Mouse (Mus musculus): ENCODE measurements around the gene Coq5. TPM values are rescaled to one million over a fixed set of nuclear protein-coding genes. Genes with fewer than 3 reads are reported as not detected.

Gene Coq5
- polyA plus RNA-seq, 1 experiment from 2014 or later = 55.5 TPM

DNA sequence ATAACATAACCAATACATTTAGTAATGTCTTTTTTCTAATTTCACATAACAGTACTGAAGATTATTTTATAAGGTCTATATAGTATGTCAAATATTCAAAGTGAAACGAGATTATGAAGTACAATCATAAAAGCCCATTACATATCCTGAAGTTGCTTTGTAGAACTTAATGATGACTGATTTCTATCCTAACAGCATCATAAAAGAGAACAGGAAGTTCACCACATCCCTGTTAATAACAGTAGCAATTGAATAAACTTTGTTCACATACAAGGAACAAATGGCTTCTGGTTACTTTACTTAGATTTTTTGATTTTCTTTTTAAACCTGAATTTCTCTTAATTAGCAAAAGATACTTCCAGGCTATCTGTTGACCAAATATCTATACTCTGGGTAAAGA, 17.6 kb upstream of the Coq5 start:
- DNase-seq (ENCODE audit: low spot score) = no peak
- no peak for ATAC-seq (ENCODE audit: low FRiP score)
- Histone ChIP-seq H3K27ac (ENCODE audit: low read depth, low read length) (no peak overlapping the region), H3K4me1 (replicated peaks; ENCODE audit: control insufficient read depth, insufficient read depth, low read length) (no peaks in the 10 kb centered on the region), H3K4me2 (replicated peaks; ENCODE audit: low read depth, low read length) (no peak overlapping the region), H3K27me3 (ENCODE audit: control insufficient read depth, insufficient read depth, low read length) (no peaks in the 10 kb centered on the region), H3K4me3 (ENCODE audit: low read depth, low read length) (no peak overlapping the region), H3K36me3 (ENCODE audit: control insufficient read depth, insufficient read depth, low read length) (peaks cover 7% of the 10 kb centered on the region; the same call in 1 of the 2 replicates), H3K9ac (ENCODE audit: low read depth, low read length) (no peak overlapping the region), H3K9me3 (ENCODE audit: control insufficient read depth, low read length) (no peaks in the 10 kb centered on the region)
- 93% methylated on average over 1 of the region's 1 CpGs for WGBS

DNA sequence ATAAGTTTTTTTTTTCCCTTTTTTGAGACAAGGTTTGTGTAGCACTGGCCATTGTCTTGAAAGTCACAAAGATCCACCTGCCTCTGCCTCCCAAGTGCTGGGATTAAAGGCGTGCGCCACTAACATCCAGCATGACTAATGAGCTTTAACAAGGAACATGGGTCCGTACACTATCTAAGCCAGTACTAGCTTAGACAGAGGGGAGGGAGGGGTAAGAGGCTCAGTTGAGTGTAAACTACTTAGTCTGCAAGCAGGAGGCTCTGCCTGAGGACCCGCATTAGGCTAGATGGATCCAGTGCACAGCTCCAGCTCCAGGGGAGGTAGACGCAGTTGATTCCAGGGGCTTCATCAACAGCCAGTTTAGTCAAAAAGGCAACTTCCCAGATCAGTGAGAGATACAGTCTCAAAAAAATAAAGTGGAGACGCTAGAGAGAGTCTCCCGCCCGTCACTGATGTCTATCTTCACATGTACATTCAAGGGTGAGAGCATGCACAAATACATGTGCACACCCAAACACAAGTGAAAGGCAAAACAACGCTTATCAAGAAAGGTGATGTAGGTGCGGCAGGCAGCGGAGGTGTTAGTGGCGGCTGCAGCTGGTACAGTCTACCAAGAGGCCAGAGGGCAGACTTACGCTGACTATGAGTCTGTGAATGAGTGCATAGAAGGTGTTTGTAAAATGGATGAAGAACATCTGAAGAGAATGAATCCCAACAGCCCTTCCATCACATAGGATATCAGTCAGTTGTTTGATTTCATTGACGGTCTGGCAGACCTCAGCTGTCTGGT, 16.8 kb upstream of the Coq5 start:
- Histone ChIP-seq H3K36me3 (ENCODE audit: control insufficient read depth, insufficient read depth, low read length) (0 out of 2 replicates have a peak, but pooled peaks cover 7% of the 10 kb centered on the region), H3K27me3 (ENCODE audit: control insufficient read depth, insufficient read depth, low read length) (no peaks in the 10 kb centered on the region), H3K27ac (ENCODE audit: low read depth, low read length) (no peak overlapping the region), H3K9me3 (ENCODE audit: control insufficient read depth, low read length) (no peaks in the 10 kb centered on the region), H3K4me2 (replicated peaks; ENCODE audit: low read depth, low read length) (no peak overlapping the region), H3K9ac (ENCODE audit: low read depth, low read length) (no peak overlapping the region), H3K4me3 (ENCODE audit: low read depth, low read length) (no peak overlapping the region), H3K4me1 (replicated peaks; ENCODE audit: control insufficient read depth, insufficient read depth, low read length) (no peaks in the 10 kb centered on the region)
- ATAC-seq (ENCODE audit: low FRiP score) (no peak), DNase-seq (ENCODE audit: low spot score) (no peak)
- 95% methylated on average over 14 of the region's 14 CpGs for WGBS

DNA sequence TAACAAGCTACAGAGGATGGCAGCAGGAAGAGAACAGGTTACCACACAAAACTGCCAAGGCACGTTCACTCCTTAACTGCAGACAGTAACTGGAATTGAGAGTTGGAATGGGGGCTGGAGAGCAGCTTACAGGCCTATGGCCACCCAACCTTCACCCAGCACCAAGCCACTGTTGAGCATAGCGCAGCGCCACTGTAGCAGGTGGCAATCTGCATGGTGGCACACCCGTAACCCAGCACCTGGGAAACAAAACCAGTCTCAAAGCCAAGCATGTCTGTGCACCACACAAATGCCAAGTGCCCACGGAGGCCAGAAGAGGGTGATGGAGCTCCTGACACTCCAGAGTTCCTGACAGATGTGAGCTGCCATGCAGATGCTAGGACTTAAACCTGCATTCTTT, 13.1 kb upstream of the Coq5 start:
- ATAC-seq (ENCODE audit: low FRiP score) = no peak
- Histone ChIP-seq H3K27ac (ENCODE audit: low read depth, low read length) (no peak overlapping the region), H3K4me2 (replicated peaks; ENCODE audit: low read depth, low read length) (no peak overlapping the region), H3K36me3 (ENCODE audit: control insufficient read depth, insufficient read depth, low read length) (0 out of 2 replicates have a peak, but pooled peaks cover 4% of the 10 kb centered on the region), H3K9ac (ENCODE audit: low read depth, low read length) (no peak overlapping the region), H3K4me1 (replicated peaks; ENCODE audit: control insufficient read depth, insufficient read depth, low read length) (0 out of 2 replicates have a peak, but pooled peaks cover 3% of the 10 kb centered on the region), H3K27me3 (ENCODE audit: control insufficient read depth, insufficient read depth, low read length) (no peaks in the 10 kb centered on the region), H3K9me3 (ENCODE audit: control insufficient read depth, low read length) (no peaks in the 10 kb centered on the region), H3K4me3 (ENCODE audit: low read depth, low read length) (no peak overlapping the region)
- no peak for DNase-seq (ENCODE audit: low spot score)
- 90% methylated on average over 5 of the region's 5 CpGs for WGBS

DNA sequence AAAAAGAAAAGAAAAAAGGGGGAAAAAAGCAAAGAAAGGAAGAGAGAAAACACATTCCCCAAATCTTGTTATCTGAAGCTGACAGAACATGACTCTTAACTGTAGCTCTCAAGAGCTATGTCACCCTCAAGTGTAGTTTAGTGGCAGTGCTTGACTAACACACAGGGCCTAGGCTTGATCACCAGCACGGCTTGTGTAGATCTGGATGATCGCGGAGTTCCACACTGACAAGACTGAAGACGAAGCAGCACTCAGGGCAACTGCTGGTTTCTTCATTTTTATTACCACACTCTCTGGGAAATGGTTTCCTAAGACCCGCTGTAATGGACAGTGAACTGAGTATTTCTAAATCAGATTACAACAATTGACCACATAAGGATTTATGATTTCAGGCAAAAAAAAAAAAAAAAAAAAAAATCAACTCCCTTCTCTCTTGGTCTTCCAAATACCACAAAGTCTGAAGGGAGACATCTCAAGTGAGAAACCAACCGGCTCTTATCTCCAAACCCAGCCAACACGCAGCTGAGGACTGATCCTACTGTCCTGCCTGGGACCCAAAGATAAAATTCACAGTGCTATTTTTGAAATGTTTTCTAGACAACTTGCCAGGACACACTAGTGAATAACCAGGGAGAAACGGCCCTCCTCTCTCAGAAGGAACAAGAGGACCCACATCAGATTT, 12.5 kb upstream of the Coq5 start:
- Histone ChIP-seq H3K27ac (ENCODE audit: low read depth, low read length) (no peak overlapping the region), H3K36me3 (ENCODE audit: control insufficient read depth, insufficient read depth, low read length) (0 out of 2 replicates have a peak, but pooled peaks cover 4% of the 10 kb centered on the region), H3K9ac (ENCODE audit: low read depth, low read length) (no peak overlapping the region), H3K9me3 (ENCODE audit: control insufficient read depth, low read length) (no peaks in the 10 kb centered on the region), H3K4me1 (replicated peaks; ENCODE audit: control insufficient read depth, insufficient read depth, low read length) (0 out of 2 replicates have a peak, but pooled peaks cover 3% of the 10 kb centered on the region), H3K4me3 (ENCODE audit: low read depth, low read length) (no peak overlapping the region), H3K27me3 (ENCODE audit: control insufficient read depth, insufficient read depth, low read length) (no peaks in the 10 kb centered on the region), H3K4me2 (replicated peaks; ENCODE audit: low read depth, low read length) (no peak overlapping the region)
- ATAC-seq (ENCODE audit: low FRiP score) = no peak
- DNase-seq (ENCODE audit: low spot score) = no peak
- 90% methylated on average over 8 of the region's 8 CpGs for WGBS

DNA sequence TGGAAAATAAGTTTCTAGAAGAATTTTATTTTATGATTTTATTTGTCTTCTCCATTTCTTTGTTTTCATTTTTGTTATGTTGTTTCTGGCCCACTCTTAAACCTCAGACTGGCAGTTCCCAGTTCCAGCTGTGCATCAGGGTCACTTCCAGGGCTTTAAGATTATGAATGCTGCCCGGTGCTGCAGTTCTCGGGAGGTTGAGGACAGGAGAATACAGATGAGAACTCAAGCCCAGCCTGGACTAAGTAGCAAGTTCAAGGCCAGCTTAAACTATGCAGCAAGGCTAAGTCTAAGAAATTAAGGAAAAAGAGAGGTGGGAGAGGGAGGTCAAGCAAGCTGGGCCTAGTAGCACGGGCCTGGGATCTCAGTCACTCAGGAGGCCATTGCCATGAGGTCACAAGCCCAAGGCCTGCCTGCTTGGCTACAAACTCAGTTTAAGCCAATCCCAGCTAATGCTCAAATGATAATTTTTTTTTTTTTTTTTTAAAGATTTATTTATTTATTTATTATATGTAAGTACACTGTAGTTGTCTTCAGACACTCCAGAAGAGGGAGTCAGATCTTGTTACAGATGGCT, 11.9 kb upstream of the Coq5 start:
- Histone ChIP-seq H3K4me1 (replicated peaks; ENCODE audit: control insufficient read depth, insufficient read depth, low read length) (0 out of 2 replicates have a peak, but pooled peaks cover 3% of the 10 kb centered on the region), H3K27me3 (ENCODE audit: control insufficient read depth, insufficient read depth, low read length) (no peaks in the 10 kb centered on the region), H3K4me2 (replicated peaks; ENCODE audit: low read depth, low read length) (no peak overlapping the region), H3K9ac (ENCODE audit: low read depth, low read length) (no peak overlapping the region), H3K36me3 (ENCODE audit: control insufficient read depth, insufficient read depth, low read length) (0 out of 2 replicates have a peak, but pooled peaks cover 3% of the 10 kb centered on the region), H3K27ac (ENCODE audit: low read depth, low read length) (no peak overlapping the region), H3K4me3 (ENCODE audit: low read depth, low read length) (no peak overlapping the region), H3K9me3 (ENCODE audit: control insufficient read depth, low read length) (no peaks in the 10 kb centered on the region)
- 82% methylated on average over 3 of the region's 3 CpGs for WGBS
- DNase-seq (ENCODE audit: low spot score) (no peak), ATAC-seq (ENCODE audit: low FRiP score) (no peak)

DNA sequence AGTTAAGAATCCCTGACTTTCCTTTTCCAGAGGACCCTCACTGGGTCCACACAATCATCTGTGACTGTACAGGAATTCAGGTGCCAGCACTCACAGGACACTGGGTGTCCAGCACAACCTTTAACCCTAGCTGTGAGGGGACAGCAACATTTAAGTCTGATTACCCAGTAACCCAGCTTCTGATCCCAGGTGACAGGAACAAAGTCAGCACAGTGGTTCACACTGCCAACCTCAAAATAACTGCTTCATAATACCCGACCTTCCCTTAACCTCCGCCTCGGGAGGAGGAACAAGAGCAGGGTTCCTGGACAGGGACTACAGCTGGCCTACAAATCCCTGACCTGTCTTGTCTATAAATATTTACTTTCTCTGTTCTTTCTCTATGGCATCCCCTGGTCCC, 11.2 kb upstream of the Coq5 start:
- ATAC-seq (ENCODE audit: low FRiP score) (no peak), DNase-seq (ENCODE audit: low spot score) (no peak)
- Histone ChIP-seq H3K4me2 (replicated peaks; ENCODE audit: low read depth, low read length) (no peak overlapping the region), H3K27me3 (ENCODE audit: control insufficient read depth, insufficient read depth, low read length) (no peaks in the 10 kb centered on the region), H3K4me1 (replicated peaks; ENCODE audit: control insufficient read depth, insufficient read depth, low read length) (0 out of 2 replicates have a peak, but pooled peaks cover 3% of the 10 kb centered on the region), H3K9me3 (ENCODE audit: control insufficient read depth, low read length) (no peaks in the 10 kb centered on the region), H3K9ac (ENCODE audit: low read depth, low read length) (no peak overlapping the region), H3K27ac (ENCODE audit: low read depth, low read length) (no peak overlapping the region), H3K36me3 (ENCODE audit: control insufficient read depth, insufficient read depth, low read length) (no peaks in the 10 kb centered on the region), H3K4me3 (ENCODE audit: low read depth, low read length) (no peak overlapping the region)
- WGBS = 78% methylated on average over 3 of the region's 3 CpGs

DNA sequence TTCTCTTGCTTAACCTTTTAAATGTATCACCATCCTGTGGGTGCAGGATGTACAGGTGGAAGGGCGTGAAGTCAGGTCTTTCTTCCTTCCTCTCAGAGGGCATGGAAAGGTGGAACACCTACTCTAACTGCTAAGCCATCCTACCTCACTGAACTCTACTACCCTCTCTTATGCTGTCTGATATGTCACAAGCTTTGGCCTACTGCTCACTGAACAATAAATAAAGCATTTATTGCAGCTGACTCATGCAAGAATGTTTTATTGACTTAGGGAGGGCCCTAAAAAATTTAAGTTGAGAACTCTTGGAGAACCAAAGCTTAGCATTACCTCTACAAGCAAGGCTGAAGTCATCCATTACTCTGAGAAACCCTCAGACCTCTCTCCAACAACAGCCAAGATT, 9.5 kb upstream of the Coq5 start:
- 0 out of 2 replicates have a peak, but pooled peaks cover 3% of the 10 kb centered on the region for H3K4me1 ChIP-seq (replicated peaks; ENCODE audit: control insufficient read depth, insufficient read depth, low read length)
- no peaks in the 10 kb centered on the region for H3K9me3 ChIP-seq (ENCODE audit: control insufficient read depth, low read length)
- H3K4me3 ChIP-seq (ENCODE audit: low read depth, low read length) = peak overlapping the region; percentile 97
- no peak overlapping the region for H3K27ac ChIP-seq (ENCODE audit: low read depth, low read length)
- ATAC-seq (ENCODE audit: low FRiP score) = no peak
- no peaks in the 10 kb centered on the region for H3K36me3 ChIP-seq (ENCODE audit: control insufficient read depth, insufficient read depth, low read length)
- no peaks in the 10 kb centered on the region for H3K27me3 ChIP-seq (ENCODE audit: control insufficient read depth, insufficient read depth, low read length)
- WGBS = 90% methylated on average over 1 of the region's 1 CpGs
- H3K9ac ChIP-seq (ENCODE audit: low read depth, low read length) = no peak overlapping the region
- H3K4me2 ChIP-seq (replicated peaks; ENCODE audit: low read depth, low read length) = no peak overlapping the region; the same call in 1 of the 2 replicates
- no peak for DNase-seq (ENCODE audit: low spot score)

DNA sequence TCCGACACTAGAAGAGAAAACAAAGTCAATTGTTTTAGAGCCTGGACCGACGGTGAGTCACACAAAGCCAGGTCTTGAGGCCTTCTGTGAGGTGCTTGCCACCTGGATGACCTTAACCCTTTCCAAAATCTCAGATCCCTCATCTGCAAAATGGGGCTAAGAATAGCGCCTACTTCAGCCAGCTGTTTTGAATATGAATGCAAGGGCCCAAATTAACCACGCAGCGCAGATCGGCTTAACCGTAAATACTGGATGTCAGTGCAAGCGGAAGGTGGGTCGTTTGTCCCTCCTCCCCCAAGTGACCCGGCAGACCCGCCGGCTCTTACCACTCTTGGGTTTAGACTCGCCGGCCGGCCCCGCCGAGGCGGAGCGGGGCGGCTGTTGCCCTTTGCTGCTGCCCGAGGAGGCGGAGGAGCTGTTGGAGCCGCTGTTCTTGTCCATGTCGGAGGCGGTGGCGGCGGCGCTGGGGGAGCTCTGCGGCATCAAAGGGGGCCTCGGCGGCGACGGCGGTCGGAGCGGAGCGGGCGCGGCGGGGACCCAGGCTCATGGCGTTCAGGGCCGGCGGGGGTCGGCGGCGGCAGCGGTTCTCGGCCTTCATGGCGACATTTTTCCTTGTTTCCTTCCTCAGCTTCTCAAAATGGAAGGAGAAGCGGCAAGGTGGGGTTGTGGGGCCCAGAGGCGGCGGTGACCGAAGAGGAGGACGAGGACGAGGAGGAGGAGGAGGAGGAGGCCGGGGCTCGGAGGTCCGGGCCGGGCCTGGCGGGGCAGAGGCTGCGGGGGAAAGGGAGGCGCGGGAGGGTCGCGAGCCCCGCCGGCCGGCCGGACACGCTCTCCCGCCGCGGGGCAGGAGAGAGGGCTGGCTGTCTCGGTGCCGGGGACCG, 7.3 kb upstream of the Coq5 start:
- under 1% methylated on average over 62 of the region's 77 CpGs for WGBS
- no peak for DNase-seq (ENCODE audit: low spot score)
- peak overlapping the region; percentile 97 for H3K4me3 ChIP-seq (ENCODE audit: low read depth, low read length)
- H3K27ac ChIP-seq (ENCODE audit: low read depth, low read length) = peak overlapping the region; percentile 79
- H3K4me1 ChIP-seq (replicated peaks; ENCODE audit: control insufficient read depth, insufficient read depth, low read length) = 0 out of 2 replicates have a peak, but pooled peaks cover 3% of the 10 kb centered on the region
- no peaks in the 10 kb centered on the region for H3K36me3 ChIP-seq (ENCODE audit: control insufficient read depth, insufficient read depth, low read length)
- peak; percentile 72 for ATAC-seq (ENCODE audit: low FRiP score)
- no peaks in the 10 kb centered on the region for H3K9me3 ChIP-seq (ENCODE audit: control insufficient read depth, low read length)
- H3K4me2 ChIP-seq (replicated peaks; ENCODE audit: low read depth, low read length) = peak overlapping the region; percentile 79
- H3K9ac ChIP-seq (ENCODE audit: low read depth, low read length) = peak overlapping the region; percentile 81
- no peaks in the 10 kb centered on the region for H3K27me3 ChIP-seq (ENCODE audit: control insufficient read depth, insufficient read depth, low read length)
